Mouse (Mus musculus) myocyte (in vitro differentiated cells): ENCODE data around the gene Dnpep.

Experiments
- CEBPB ChIP-seq: IDR thresholded peaks from 2 replicates; pipeline ENCODE4 v1.6.1; 2011; ENCODE audit warnings: mild to moderate bottlenecking, moderate library complexity; ENCODE audit not compliant: poor library complexity, insufficient read depth, severe bottlenecking
- E2F4 ChIP-seq: IDR thresholded peaks from one replicate; pipeline ENCODE4 v1.6.1; 2011; ENCODE audit warnings: mild to moderate bottlenecking, control low read depth, moderate library complexity; ENCODE audit not compliant: insufficient read depth
- MAX ChIP-seq: IDR thresholded peaks from one replicate; pipeline ENCODE4 v1.6.1; 2011; ENCODE audit warnings: low read depth, mild to moderate bottlenecking, control low read depth
- MYOD1 ChIP-seq, 3 experiments: IDR thresholded peaks; one replicate each; pipeline ENCODE4 v1.6.1; 2011; ENCODE audit warnings: control low read depth in 2 of 3, low read depth in 2 of 3, mild to moderate bottlenecking in 2 of 3, moderate library complexity in 1 of 3; ENCODE audit not compliant: insufficient read length in 2 of 3, control insufficient read depth in 1 of 3
- POLR2A ChIP-seq: IDR thresholded peaks from one replicate; pipeline ENCODE4 v1.6.1; 2011; ENCODE audit warnings: low read depth, mild to moderate bottlenecking, control low read depth, moderate library complexity; ENCODE audit not compliant: insufficient read length
- POLR2AphosphoS2 ChIP-seq: IDR thresholded peaks from one replicate; pipeline ENCODE4 v1.6.1; 2011; ENCODE audit warnings: low read depth, control low read depth; ENCODE audit not compliant: insufficient read length
- REST ChIP-seq: IDR thresholded peaks from one replicate; pipeline ENCODE4 v1.6.1; 2011; ENCODE audit warnings: mild to moderate bottlenecking, control low read depth, moderate library complexity; ENCODE audit not compliant: insufficient read depth, insufficient read length

DNA sequence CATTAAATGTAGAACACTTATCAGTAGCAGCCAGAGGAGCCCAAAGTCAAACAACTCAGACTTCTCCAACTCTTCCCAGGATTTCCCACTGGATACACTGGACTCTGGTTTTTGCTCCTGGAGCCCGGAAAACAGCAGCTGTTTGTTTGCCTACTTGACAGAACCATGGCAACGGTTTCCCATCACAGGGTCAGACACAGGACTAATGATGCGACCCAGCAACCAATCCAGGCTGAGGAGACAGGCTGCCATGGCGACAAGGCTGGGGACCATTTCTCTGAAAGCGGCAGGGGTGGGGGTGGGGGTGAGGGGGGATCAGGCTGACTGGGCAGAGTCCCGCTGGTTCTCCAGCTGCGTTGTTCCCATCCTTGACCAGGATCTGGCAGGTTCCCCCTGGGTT lies 28.4 kb downstream of the Dnpep start:
- no peak for TF ChIP-seq E2F4
- TF ChIP-seq REST: no peak
- TF ChIP-seq POLR2AphosphoS2: no peak
- no peak for TF ChIP-seq POLR2A
- no peak for TF ChIP-seq CEBPB
- TF ChIP-seq MAX: no peak
- TF ChIP-seq MYOD1 (IDR thresholded peaks at IDR 0.05; ENCODE audit: control insufficient read depth in 1 of 3, insufficient read length in 2 of 3, low read depth in 2 of 3): no peak
